Mouse (Mus musculus) gastrocnemius, adult 18-20 months (tissue): ENCODE data around the gene H2al3. TPM values are rescaled to one million over a fixed set of nuclear protein-coding genes. Genes with fewer than 3 reads are reported as not detected.

Experiments
- DNase-seq: peaks from one replicate; pipeline ENCODE4 v3.0.0; 2021; ENCODE audit warnings: low spot score
- long read RNA-seq, 2 experiments: library from polyadenylated mRNA; stranded (forward); transcript quantifications; one replicate each; pipeline ENCODE4 v2.0.0; 2021
- total RNA-seq, 2 experiments: library from RNA; stranded (reverse); gene quantifications; 2 replicates each; pipeline ENCODE4 v1.2.3; 2021

H2al3 gene
- not detected for total RNA-seq
- long read RNA-seq, experiment 1, result 0 reads
- long read RNA-seq, experiment 2, result 0 reads

- no peak for DNase-seq
Observed at GRCm38 (mm10) chrX:9849403-9849802, at the start of gene H2al3. Gene H2al3 (plus strand): TSS chrX:9849703.

GRCm38 (mm10) chrX:9810101-9810500 is 39.4 kb upstream of the H2al3 start:
- DNase-seq, result no peak

GRCm38 (mm10) chrX:9812469-9812868 is 37.0 kb upstream of the H2al3 start:
- DNase-seq, result no peak

- DNase-seq, result no peak
Observed at GRCm38 (mm10) chrX:9834779-9835178, 14.7 kb upstream of the H2al3 start.

GRCm38 (mm10) chrX:9846628-9847027 is 2.9 kb upstream of the H2al3 start, which contains the start of gene Hypm:
Gene Hypm (plus strand): TSS chrX:9846928.
- DNase-seq, result no peak

GRCm38 (mm10) chrX:9861859-9862258 is 12.4 kb downstream of the H2al3 start:
- no peak for DNase-seq

- no peak for DNase-seq
Observed at GRCm38 (mm10) chrX:9875519-9875918, 26.0 kb downstream of the H2al3 start.

- DNase-seq, result no peak
Observed at GRCm38 (mm10) chrX:9885322-9885721, 35.8 kb downstream of the H2al3 start, which contains the start of gene Sytl5. Gene Sytl5 (plus strand): TSS chrX:9885622.

Other genes starting within 250 kb of the H2al3 start
- 10 to 100 TPM; 59.7 to 68.7 TPM for gene Dynlt3, start 186.7 kb upstream of the H2al3 start, total RNA-seq
- gene Hypm, start 2.8 kb upstream of the H2al3 start, total RNA-seq, result not detected
- gene Sytl5, start 35.9 kb downstream of the H2al3 start, total RNA-seq, result under 1 TPM in 1 of 2 experiments, not detected in 1; 0.09 TPM